Mouse (Mus musculus) embryonic facial prominence, embryonic 15.5 days (tissue): ENCODE results near the gene Tex44. TPM values are rescaled to one million over a fixed set of nuclear protein-coding genes. Genes with fewer than 3 reads are reported as not detected.

Experiments used
- ATAC-seq: fragments of 200-750 bp; cut with Nextera tagmentation; 2 replicates; pipeline ENCODE4 v1.8.0; 2017; ENCODE audit warnings: low read depth, moderate TSS enrichment; ENCODE audit not compliant: insufficient number of reproducible peaks, low FRiP score, low TSS enrichment
- H3K27ac ChIP-seq: fragments of 300-500 bp; sonication (generic); replicated peaks from 2 replicates; pipeline ENCODE4 v1.5.1; 2015; ENCODE audit warnings: mild to moderate bottlenecking, inconsistent platforms
- H3K27me3 ChIP-seq: fragments of 300-500 bp; sonication (generic); 2 replicates; pipeline ENCODE4 v1.6.1; 2015; ENCODE audit warnings: inconsistent platforms
- H3K36me3 ChIP-seq: fragments of 300-500 bp; sonication (generic); 2 replicates; pipeline ENCODE4 v1.6.1; 2015; ENCODE audit warnings: mild to moderate bottlenecking, inconsistent platforms
- H3K4me1 ChIP-seq: fragments of 300-500 bp; sonication (generic); 2 replicates; pipeline ENCODE4 v1.6.1; 2015; ENCODE audit warnings: inconsistent platforms
- H3K4me2 ChIP-seq: fragments of 300-500 bp; sonication (generic); replicated peaks from 2 replicates; pipeline ENCODE4 v1.6.1; 2015; ENCODE audit warnings: mild to moderate bottlenecking, inconsistent platforms
- H3K4me3 ChIP-seq: fragments of 300-500 bp; sonication (generic); replicated peaks from 2 replicates; pipeline ENCODE4 v1.5.1; 2015; ENCODE audit warnings: mild to moderate bottlenecking, inconsistent platforms
- H3K9ac ChIP-seq: fragments of 300-500 bp; sonication (generic); 2 replicates; pipeline ENCODE4 v1.6.1; 2015; ENCODE audit warnings: inconsistent platforms
- H3K9me3 ChIP-seq: fragments of 300-500 bp; sonication (generic); replicated peaks from 2 replicates; pipeline ENCODE4 v1.6.1; 2016; ENCODE audit warnings: inconsistent platforms
- whole genome bisulfite sequencing: fragments of 180-500 bp; shearing (Covaris S2); methylation state at CpG from one replicate; pipeline ENCODE4 v1.1.7; 2015; 5-methylcytosine and 5-hydroxymethylcytosine counted together
- polyA plus RNA-seq: library from polyadenylated mRNA; unstranded; fragments of >200 nt; fragmentation: Nextera tagmentation; extraction: Ambion mirVana; gene quantifications from 2 replicates; pipeline ENCODE4 v1.2.1, GENCODE M21; 2015

Tex44 gene
- polyA plus RNA-seq, 1 experiment from 2014 or later, result not detected

DNA sequence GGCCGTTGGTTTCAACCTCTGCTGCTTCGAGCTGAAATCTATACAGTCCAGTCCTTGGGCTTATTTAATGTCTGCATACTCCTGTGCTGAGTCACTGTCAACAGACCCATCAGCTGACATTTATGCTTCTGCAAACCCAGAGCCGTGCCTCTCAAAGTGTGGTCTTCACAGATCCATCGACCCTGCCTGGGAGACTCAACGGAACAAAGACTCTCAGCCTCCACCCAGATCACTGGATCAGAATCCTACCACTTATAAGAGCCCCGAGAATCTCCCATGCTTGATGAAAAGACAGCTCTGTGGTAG, 11.8 kb downstream of the Tex44 start:
- H3K27ac ChIP-seq, result no peak overlapping the region; the same call in 1 of the 2 replicates
- H3K4me2 ChIP-seq, result no peak overlapping the region
- 51% methylated on average over 6 of the region's 6 CpGs for WGBS
- H3K36me3 ChIP-seq, result no peaks in the 10 kb centered on the region
- H3K9me3 ChIP-seq, result no peaks in the 10 kb centered on the region
- no peak for ATAC-seq
- H3K27me3 ChIP-seq, result no peaks in the 10 kb centered on the region
- no peak overlapping the region for H3K4me3 ChIP-seq
- no peak overlapping the region for H3K9ac ChIP-seq
- peaks cover 83% of the 10 kb centered on the region for H3K4me1 ChIP-seq

DNA sequence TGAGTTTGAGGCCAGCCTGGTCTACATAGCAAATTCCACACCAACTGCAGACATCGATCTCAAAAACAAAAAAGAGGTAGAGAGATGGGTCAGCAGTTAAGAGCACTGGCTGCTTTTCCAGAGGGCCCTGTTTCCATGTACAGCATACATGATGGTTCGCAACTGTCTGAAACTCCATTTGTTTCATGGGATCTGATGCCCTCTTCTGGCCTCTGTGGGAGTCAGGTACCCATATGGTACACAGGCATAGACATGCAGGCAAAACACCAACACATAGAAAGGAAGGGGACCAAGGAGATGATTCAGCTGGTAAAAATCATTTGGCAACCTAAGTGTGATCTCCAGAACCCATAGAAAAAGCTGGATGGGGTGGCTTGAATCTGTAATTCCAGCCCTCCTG, 12.4 kb downstream of the Tex44 start:
- Histone ChIP-seq H3K9me3 (no peaks in the 10 kb centered on the region), H3K4me3 (no peak overlapping the region), H3K27me3 (no peaks in the 10 kb centered on the region), H3K4me2 (no peak overlapping the region), H3K27ac (no peak overlapping the region), H3K4me1 (peaks cover 83% of the 10 kb centered on the region), H3K9ac (no peak overlapping the region), H3K36me3 (no peaks in the 10 kb centered on the region)
- no peak for ATAC-seq
- WGBS, result 57% methylated on average over 2 of the region's 2 CpGs

- H3K36me3 ChIP-seq, result no peaks in the 10 kb centered on the region
- no peak overlapping the region for H3K9ac ChIP-seq
These were observed 13.5 kb downstream of the Tex44 start for GRCm38 (mm10) chr1:86439487-86440170.

GRCm38 (mm10) chr1:86440171-86440886, 14.2 kb downstream of the Tex44 start:
- peak; percentile 81 for ATAC-seq
- H3K27me3 ChIP-seq, result no peaks in the 10 kb centered on the region
- no peaks in the 10 kb centered on the region for H3K36me3 ChIP-seq
- peak overlapping the region; percentile 88 for H3K4me2 ChIP-seq
- H3K4me1 ChIP-seq, result peaks cover 78% of the 10 kb centered on the region
- H3K27ac ChIP-seq, result peak overlapping the region; percentile 100
- no peaks in the 10 kb centered on the region for H3K9me3 ChIP-seq
- H3K9ac ChIP-seq, result no peak overlapping the region
- H3K4me3 ChIP-seq, result peak overlapping the region; percentile 52
- 3% methylated on average over 18 of the region's 18 CpGs for WGBS

More at GRCm38 (mm10) chr1:86439487-86440170, 13.5 kb downstream of the Tex44 start:
- peaks cover 85% of the 10 kb centered on the region for H3K4me1 ChIP-seq
- H3K4me2 ChIP-seq, result peak overlapping the region; percentile 88; the same call in 1 of the 2 replicates
- H3K27me3 ChIP-seq, result no peaks in the 10 kb centered on the region
- 23% methylated on average over 8 of the region's 8 CpGs for WGBS
- no peak for ATAC-seq
- no peak overlapping the region for H3K4me3 ChIP-seq
- no peaks in the 10 kb centered on the region for H3K9me3 ChIP-seq
- peak overlapping the region; percentile 100 for H3K27ac ChIP-seq

GRCm38 (mm10) chr1:86440887-86441723, 15.0 kb downstream of the Tex44 start:
- WGBS, result 1% methylated on average over 29 of the region's 29 CpGs
- peak; percentile 51 for ATAC-seq
- H3K4me2 ChIP-seq, result peak overlapping the region; percentile 88
- no peaks in the 10 kb centered on the region for H3K36me3 ChIP-seq
- H3K27ac ChIP-seq, result peak overlapping the region; percentile 100
- H3K9me3 ChIP-seq, result no peaks in the 10 kb centered on the region
- no peaks in the 10 kb centered on the region for H3K27me3 ChIP-seq
- peaks cover 70% of the 10 kb centered on the region for H3K4me1 ChIP-seq
- peak overlapping the region; percentile 81; the same call in 1 of the 2 replicates for H3K9ac ChIP-seq
- peak overlapping the region; percentile 52 for H3K4me3 ChIP-seq

DNA sequence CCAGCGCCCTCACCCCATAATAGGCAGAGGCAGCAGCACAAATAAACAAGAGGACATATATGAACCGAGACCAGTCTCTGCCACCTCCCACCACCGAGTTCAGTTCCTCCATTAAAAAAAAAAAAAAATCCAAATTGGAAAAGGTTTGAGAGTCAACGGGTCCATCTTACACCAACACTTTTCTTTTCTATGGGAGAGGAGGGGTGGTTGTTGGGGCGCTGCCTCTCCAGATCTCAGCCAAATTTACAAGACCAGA, 15.5 kb downstream of the Tex44 start:
- peak overlapping the region; percentile 52 for H3K4me3 ChIP-seq
- H3K9me3 ChIP-seq, result no peaks in the 10 kb centered on the region
- H3K9ac ChIP-seq, result peak overlapping the region; percentile 81
- 3% methylated on average over 5 of the region's 5 CpGs for WGBS
- no peaks in the 10 kb centered on the region for H3K36me3 ChIP-seq
- peak overlapping the region; percentile 100 for H3K27ac ChIP-seq
- no peaks in the 10 kb centered on the region for H3K27me3 ChIP-seq
- H3K4me1 ChIP-seq, result peaks cover 65% of the 10 kb centered on the region
- ATAC-seq, result no peak
- H3K4me2 ChIP-seq, result peak overlapping the region; percentile 88

GRCm38 (mm10) chr1:86441980-86442831, 16.1 kb downstream of the Tex44 start:
- Histone ChIP-seq H3K4me1 (peaks cover 61% of the 10 kb centered on the region), H3K27me3 (no peaks in the 10 kb centered on the region), H3K9ac (peak overlapping the region; percentile 81), H3K36me3 (no peaks in the 10 kb centered on the region), H3K4me3 (peak overlapping the region; percentile 52), H3K27ac (peak overlapping the region; percentile 100), H3K4me2 (peak overlapping the region; percentile 88), H3K9me3 (no peaks in the 10 kb centered on the region)
- peak; percentile 68 for ATAC-seq
- under 1% methylated on average over 81 of the region's 81 CpGs for WGBS

DNA sequence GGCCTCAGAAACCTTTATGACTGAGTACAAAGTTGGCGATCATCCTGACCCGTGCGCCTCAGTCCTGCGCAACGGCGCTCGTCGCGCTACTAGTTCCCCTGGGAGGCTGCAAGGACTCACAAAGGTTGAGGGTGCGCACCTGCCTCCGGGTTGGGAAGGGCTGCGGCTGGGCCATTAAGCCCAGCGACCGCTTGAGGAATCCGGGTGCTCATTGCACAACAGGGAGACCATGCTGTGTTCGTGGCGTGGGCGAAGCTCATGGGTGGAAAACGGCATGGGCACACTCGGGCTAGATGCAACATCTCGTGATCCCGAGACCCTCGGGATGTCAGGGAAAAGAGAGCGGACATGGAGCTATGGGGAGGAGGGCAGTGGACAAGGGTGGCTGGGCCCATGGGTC, 16.7 kb downstream of the Tex44 start:
- H3K4me3 ChIP-seq, result peak overlapping the region; percentile 52
- H3K9me3 ChIP-seq, result no peaks in the 10 kb centered on the region
- no peak; the same call in 1 of the 2 replicates for ATAC-seq
- no peaks in the 10 kb centered on the region for H3K36me3 ChIP-seq
- no peaks in the 10 kb centered on the region for H3K27me3 ChIP-seq
- 3% methylated on average over 24 of the region's 24 CpGs for WGBS
- H3K9ac ChIP-seq, result peak overlapping the region; percentile 81
- H3K4me2 ChIP-seq, result peak overlapping the region; percentile 88
- H3K4me1 ChIP-seq, result peaks cover 60% of the 10 kb centered on the region
- peak overlapping the region; percentile 100 for H3K27ac ChIP-seq

- Histone ChIP-seq H3K36me3 (no peaks in the 10 kb centered on the region), H3K9me3 (no peaks in the 10 kb centered on the region), H3K27me3 (no peaks in the 10 kb centered on the region), H3K4me1 (peaks cover 63% of the 10 kb centered on the region), H3K4me2 (peak overlapping the region; percentile 88), H3K4me3 (peak overlapping the region; percentile 52), H3K9ac (peak overlapping the region; percentile 81; the same call in 1 of the 2 replicates), H3K27ac (peak overlapping the region; percentile 100)
- WGBS, result 38% methylated on average over 8 of the region's 8 CpGs
- no peak for ATAC-seq
These were observed 17.4 kb downstream of the Tex44 start for GRCm38 (mm10) chr1:86443386-86444172.

DNA sequence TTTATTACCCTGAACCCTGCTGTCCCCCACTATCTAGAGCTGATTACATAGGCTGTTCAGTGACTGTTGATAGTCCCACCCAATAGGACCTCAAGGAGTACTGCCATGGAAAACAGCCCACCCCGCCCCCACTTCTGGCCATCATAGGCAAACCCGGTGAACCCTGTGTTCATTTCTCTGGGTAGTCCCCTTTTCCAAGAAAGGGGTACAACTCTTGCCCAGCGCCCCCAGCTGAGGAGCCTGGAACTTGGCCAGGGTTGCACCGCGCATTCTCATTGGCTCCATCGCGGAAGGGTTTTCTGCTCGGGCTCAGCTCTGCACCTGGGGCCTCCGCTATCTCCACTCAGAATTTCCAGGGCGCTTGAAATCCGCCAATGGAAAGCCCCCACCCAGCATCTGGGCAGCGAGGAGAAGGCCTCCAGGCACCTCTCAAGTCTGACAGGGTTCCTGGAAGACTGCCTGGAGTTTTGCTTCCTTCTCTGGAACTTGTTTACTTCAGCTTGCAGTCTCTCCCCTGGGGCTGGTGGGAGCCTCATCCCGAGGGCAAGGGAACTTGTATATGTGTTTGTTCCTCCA, 21.6 kb downstream of the Tex44 start:
- Histone ChIP-seq H3K4me3 (no peak overlapping the region), H3K36me3 (no peaks in the 10 kb centered on the region), H3K9ac (no peak overlapping the region), H3K27ac (peak overlapping the region; percentile 89), H3K9me3 (no peaks in the 10 kb centered on the region), H3K27me3 (no peaks in the 10 kb centered on the region), H3K4me2 (no peak overlapping the region), H3K4me1 (peaks cover 36% of the 10 kb centered on the region)
- 35% methylated on average over 13 of the region's 13 CpGs for WGBS
- ATAC-seq, result peak; percentile 35; the same call in 1 of the 2 replicates
